Mouse (Mus musculus): ENCODE results near the gene Sod1. TPM values are rescaled to one million over a fixed set of nuclear protein-coding genes. Genes with fewer than 3 reads are reported as not detected.
"Not testable (repeated sequence)": the region's sequence is repeated elsewhere in the genome, so short reads cannot be mapped to it uniquely, and the experiment has no call there.

Gene Sod1
- polyA plus RNA-seq, 1 experiment from 2014 or later = 1,253 TPM

DNA sequence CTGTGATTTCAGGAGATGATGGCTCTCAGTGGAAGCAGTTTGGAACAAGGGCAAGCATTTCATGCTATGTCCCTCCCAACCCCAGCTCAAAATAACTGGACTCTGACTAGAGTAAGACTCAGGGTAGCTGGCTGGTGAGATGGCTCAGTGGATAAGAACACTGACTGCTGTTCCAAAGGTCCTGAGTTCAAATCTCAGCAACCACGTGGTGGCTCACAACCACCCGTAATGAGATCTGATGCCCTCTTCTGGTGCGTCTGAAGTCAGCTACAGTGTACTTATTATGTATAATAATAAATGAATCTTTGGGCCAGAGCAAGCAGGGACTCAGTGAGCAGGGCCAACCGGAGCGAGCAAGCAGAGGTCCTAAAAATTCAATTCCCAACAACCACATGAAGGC lies 4.7 kb upstream of the Sod1 start:
- H3K4me3 ChIP-seq; H3K36me3 ChIP-seq (replicated peaks); DNase-seq (ENCODE audit: extremely low spot score, low spot score); H3K9me3 ChIP-seq; H3K27me3 ChIP-seq (ENCODE audit: poor library complexity, severe bottlenecking); H3K27ac ChIP-seq: not testable (repeated sequence)
- WGBS = 89% methylated on average over 5 of the region's 5 CpGs
- peaks cover 18% of the 10 kb centered on the region for H3K4me1 ChIP-seq

DNA sequence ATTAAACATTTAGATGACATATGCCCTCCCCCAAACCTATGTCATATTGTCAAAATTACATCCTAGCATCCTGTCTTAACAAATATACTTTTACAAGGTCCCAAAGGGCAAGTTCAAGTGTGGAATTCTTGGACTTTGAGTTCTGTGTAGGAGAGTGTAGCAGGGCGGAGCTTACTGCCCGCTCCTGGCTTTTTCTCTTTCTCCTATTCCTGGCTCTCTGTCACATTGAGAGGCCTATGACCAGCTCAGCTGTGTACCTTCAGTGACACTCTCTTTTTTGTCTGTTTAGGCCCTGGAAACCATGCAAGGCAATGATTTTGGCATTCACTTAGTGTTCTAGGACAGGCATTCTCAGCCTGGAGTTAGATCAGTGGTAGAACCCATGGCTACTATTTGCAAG lies 4.1 kb upstream of the Sod1 start:
- H3K4me3 ChIP-seq = no peak overlapping the region
- H3K36me3 ChIP-seq (replicated peaks) = no peaks in the 10 kb centered on the region
- peaks cover 19% of the 10 kb centered on the region for H3K4me1 ChIP-seq
- H3K27me3 ChIP-seq (ENCODE audit: poor library complexity, severe bottlenecking) = no peaks in the 10 kb centered on the region
- DNase-seq (ENCODE audit: extremely low spot score, low spot score) = no peak
- 96% methylated on average over 2 of the region's 2 CpGs for WGBS
- no peaks in the 10 kb centered on the region for H3K9me3 ChIP-seq
- H3K27ac ChIP-seq = no peak overlapping the region

DNA sequence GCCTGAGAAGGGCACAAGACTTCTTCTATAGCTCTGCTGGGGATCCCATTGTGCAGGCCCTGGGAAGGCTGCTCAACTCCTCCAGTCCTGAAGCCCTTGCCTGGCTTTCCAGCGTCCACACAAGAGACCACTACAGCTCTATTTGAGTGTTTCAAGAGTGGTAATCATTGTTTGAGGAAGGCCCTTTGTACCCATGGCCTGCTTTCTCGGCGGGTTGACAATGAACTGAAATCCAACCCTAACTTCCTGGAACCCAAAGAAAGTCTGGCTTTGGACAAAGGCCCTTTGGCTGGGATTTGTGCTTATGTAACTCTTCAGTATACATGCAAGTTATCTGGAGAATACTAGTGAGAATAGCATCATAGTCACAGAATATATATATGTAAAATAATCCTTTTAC lies 3.2 kb upstream of the Sod1 start:
- no peak overlapping the region for H3K4me3 ChIP-seq
- DNase-seq (ENCODE audit: extremely low spot score, low spot score) = no peak
- peaks cover 28% of the 10 kb centered on the region for H3K4me1 ChIP-seq
- H3K27me3 ChIP-seq (ENCODE audit: poor library complexity, severe bottlenecking) = no peaks in the 10 kb centered on the region
- H3K27ac ChIP-seq = no peak overlapping the region
- WGBS = 29% methylated on average over 3 of the region's 3 CpGs
- no peaks in the 10 kb centered on the region for H3K9me3 ChIP-seq
- H3K36me3 ChIP-seq (replicated peaks) = peaks cover under 1% of the 10 kb centered on the region

DNA sequence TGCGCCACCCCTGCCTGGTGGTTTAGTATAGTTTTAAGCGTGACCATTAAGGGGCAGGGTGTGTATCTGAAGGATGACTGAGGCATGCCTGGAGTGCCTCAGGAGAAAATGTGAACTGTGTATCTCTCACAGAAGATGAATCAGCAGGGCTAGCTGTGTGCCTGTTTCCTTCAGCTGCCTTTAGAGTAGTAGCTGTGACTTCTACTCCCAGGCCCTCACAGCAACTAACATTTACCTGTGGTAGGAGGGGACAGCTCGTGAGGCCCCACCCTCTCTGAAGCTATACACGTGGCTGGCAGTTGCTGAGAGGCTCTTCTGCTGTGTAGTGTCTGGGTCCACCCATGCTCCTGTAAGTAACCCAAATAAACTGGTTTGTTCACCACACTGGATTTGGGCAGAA lies 2.6 kb upstream of the Sod1 start:
- Histone ChIP-seq H3K4me3 (no peak overlapping the region), H3K4me1 (peaks cover 34% of the 10 kb centered on the region), H3K36me3 (replicated peaks) (peaks cover 7% of the 10 kb centered on the region), H3K9me3 (no peaks in the 10 kb centered on the region), H3K27ac (0 out of 2 replicates have a peak overlapping the region, but pooled peaks have one; percentile 25), H3K27me3 (ENCODE audit: poor library complexity, severe bottlenecking) (no peaks in the 10 kb centered on the region)
- 63% methylated on average over 4 of the region's 4 CpGs for WGBS
- no peak for DNase-seq (ENCODE audit: extremely low spot score, low spot score)

DNA sequence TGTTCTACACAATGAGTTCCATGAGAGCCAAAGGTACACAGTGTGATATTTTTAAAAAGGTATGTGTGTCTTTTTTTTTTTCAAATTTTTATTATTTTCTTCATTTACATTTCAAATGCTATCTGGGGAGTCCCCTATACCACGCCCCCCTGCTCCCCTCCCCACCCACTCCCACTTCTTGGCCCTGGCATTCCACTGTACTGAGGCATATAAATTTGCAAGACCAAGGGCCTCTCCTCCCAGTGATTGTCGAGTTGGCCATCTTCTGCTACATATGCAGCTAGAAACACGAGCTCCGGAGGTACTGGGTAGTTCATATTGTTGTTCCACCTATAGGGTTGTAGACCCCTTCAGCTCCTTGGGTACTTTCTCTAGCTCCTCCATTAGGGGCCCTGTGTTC lies 1.1 kb upstream of the Sod1 start:
- Histone ChIP-seq H3K4me1 (peaks cover 43% of the 10 kb centered on the region), H3K36me3 (replicated peaks) (peaks cover 22% of the 10 kb centered on the region), H3K27ac (peak overlapping the region; percentile 97; the same call in 1 of the 2 replicates)
- H3K4me3 ChIP-seq; H3K27me3 ChIP-seq (ENCODE audit: poor library complexity, severe bottlenecking); H3K9me3 ChIP-seq; DNase-seq (ENCODE audit: extremely low spot score, low spot score): not testable (repeated sequence)
- WGBS = 76% methylated on average over 4 of the region's 4 CpGs

DNA sequence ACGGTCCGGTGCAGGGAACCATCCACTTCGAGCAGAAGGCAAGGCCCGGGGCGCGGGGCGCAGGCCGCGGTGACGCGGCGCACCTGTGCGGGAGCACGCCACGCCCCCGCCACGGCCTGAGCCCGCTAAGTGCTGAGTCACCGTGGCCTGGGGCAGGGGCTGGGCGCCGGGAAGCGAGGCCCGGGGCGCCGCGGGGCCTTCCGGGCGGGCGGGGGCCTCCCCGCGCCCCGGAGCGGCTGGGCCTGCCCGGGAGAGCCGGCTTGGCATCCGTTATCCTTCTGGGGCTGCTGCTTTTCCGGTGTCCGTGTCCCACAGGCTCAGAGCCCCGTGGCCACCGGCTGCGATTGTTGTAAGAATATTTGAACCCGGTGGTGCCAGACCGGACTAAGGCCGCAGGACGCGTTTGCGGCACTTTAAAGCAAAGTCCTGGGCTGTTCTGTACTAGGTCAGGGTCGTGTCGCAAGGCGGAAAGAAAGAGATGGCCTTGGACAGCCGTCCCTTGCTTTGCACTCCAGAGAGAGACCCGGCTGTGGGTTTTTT lies 408 bp downstream of the Sod1 start:
- H3K4me1 ChIP-seq = peaks cover 43% of the 10 kb centered on the region
- WGBS = under 1% methylated on average over 42 of the region's 52 CpGs
- no peak for DNase-seq (ENCODE audit: extremely low spot score, low spot score)
- H3K27me3 ChIP-seq (ENCODE audit: poor library complexity, severe bottlenecking) = no peaks in the 10 kb centered on the region
- H3K27ac ChIP-seq = peak overlapping the region; percentile 97
- no peaks in the 10 kb centered on the region for H3K9me3 ChIP-seq
- peaks cover 37% of the 10 kb centered on the region for H3K36me3 ChIP-seq (replicated peaks)
- peak overlapping the region; percentile 97 for H3K4me3 ChIP-seq

DNA sequence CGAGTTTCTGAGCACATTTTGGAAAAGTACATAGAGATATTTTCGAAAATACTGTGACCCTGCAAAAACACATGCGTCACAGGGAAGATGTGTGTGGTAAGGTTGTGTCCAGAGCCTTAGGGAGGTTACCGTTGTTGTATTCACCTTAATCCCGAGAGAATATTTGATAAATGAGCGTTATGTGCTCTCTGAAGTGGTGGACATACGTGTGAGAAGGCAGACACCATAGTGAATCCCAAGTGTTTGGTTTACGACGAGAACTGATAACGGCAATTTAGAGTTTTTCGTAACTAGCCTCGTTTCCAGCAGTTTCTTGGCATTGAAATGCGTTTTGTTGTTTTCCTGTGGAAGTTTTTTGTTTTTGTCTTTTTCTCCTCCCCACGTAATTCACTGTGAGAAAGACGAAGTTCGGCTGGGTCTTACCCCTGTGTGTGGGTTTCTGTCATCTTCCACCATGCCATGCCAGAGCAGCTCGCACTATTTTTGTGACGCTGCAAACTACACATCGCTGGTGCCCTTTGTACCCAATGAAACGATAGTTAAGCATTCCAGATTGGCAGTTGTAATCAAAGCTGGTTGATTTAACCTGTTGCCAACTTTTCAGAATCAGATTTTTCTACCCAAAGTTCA lies 1.0 kb downstream of the Sod1 start:
- Histone ChIP-seq H3K4me3 (peak overlapping the region; percentile 97), H3K27me3 (ENCODE audit: poor library complexity, severe bottlenecking) (no peaks in the 10 kb centered on the region), H3K36me3 (replicated peaks) (peaks cover 43% of the 10 kb centered on the region), H3K9me3 (no peaks in the 10 kb centered on the region), H3K4me1 (peaks cover 43% of the 10 kb centered on the region), H3K27ac (peak overlapping the region; percentile 97)
- WGBS = 22% methylated on average over 20 of the region's 20 CpGs
- no peak for DNase-seq (ENCODE audit: extremely low spot score, low spot score)

DNA sequence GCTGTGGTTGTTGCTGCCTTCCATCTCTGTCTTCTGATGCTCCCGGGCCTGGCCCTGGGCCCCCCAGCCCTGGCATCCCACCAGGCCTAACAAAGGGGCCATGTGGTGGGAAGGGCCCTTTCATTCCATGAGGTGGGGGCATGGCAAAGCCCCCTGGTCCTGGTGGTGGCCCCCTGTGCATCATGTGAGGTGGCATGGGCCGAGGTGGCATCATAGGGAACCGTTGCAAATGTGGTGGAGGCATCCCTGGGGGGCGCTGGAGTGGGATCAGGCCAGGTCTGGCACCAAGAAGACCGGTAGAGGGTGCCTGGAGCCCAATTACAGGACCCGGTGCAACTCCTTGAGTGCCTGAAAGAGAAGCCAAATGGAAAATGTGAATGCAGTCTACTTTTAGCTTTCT lies 9.3 kb downstream of the Sod1 start:
- Histone ChIP-seq H3K4me1 (no peaks in the 10 kb centered on the region), H3K36me3 (replicated peaks) (peaks cover 87% of the 10 kb centered on the region), H3K27ac (no peak overlapping the region), H3K27me3 (ENCODE audit: poor library complexity, severe bottlenecking) (no peaks in the 10 kb centered on the region), H3K9me3 (no peaks in the 10 kb centered on the region), H3K4me3 (no peak overlapping the region)
- WGBS = 87% methylated on average over 6 of the region's 6 CpGs
- DNase-seq (ENCODE audit: extremely low spot score, low spot score) = no peak

DNA sequence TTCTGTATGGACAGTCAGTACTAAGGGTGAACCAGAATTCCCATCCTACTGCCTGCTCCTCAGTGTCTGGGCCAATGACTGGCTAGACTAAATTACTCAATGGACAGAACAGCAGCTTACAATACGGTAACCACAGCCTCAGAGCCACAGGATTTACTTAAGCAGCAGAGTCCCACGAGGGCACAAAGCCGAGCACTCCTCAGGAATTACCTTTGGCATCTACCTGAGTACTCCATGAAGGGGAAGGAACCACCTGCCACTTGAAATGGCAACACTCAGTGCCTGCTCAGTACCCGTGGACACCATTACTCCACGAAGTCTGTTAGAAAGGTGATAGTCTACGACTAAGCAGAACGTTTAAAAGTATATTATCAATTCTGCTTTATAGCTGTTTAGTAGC lies 10.7 kb downstream of the Sod1 start:
- Histone ChIP-seq H3K4me1 (no peaks in the 10 kb centered on the region), H3K4me3 (no peak overlapping the region), H3K27me3 (ENCODE audit: poor library complexity, severe bottlenecking) (no peaks in the 10 kb centered on the region), H3K27ac (no peak overlapping the region), H3K9me3 (no peaks in the 10 kb centered on the region), H3K36me3 (replicated peaks) (peaks cover 86% of the 10 kb centered on the region)
- no peak for DNase-seq (ENCODE audit: extremely low spot score, low spot score)
- 92% methylated on average over 7 of the region's 7 CpGs for WGBS

DNA sequence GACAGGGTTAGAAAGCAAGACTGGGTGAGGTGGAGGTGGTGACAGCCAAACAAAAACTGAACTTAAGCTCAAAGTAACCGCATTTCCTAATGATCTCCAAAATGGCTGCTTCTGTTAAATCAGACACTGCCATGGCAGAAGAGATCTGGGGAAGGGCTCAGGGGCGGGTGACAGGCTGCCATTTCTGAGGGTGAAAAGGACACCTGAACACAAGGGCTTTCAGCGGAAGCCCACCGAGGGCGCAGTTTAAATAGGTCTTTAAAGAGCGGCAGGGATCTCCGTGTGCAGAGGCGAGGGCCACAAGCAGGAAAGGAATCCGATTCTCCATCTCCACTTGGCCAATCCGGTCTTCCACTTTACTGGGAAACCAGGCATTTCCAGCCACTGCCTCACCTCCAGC lies 13.1 kb downstream of the Sod1 start:
- no peaks in the 10 kb centered on the region for H3K27me3 ChIP-seq (ENCODE audit: poor library complexity, severe bottlenecking)
- H3K27ac ChIP-seq = no peak overlapping the region
- H3K36me3 ChIP-seq (replicated peaks) = peaks cover 82% of the 10 kb centered on the region

DNA sequence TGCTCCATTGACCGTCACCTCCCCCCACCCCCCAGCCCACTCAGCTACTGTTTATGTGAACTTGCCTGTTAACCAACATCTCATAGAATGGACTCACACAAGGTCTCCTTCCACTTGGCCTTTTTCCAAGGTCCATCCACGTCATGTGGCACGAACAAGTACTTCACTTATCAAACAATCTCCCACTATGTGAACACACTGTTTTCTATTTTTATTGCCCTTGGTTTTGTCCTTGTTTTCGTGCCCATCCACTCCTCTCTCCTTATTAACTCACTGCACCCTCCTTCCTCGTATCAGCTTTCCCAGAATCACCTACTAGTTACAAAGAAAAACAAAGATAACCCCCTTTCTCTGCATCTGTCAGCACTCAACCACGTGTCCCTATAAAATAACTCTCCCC lies 14.1 kb downstream of the Sod1 start:
- Histone ChIP-seq H3K27ac (no peak overlapping the region), H3K36me3 (replicated peaks) (peaks cover 84% of the 10 kb centered on the region), H3K4me3 (no peak overlapping the region), H3K4me1 (no peaks in the 10 kb centered on the region), H3K27me3 (ENCODE audit: poor library complexity, severe bottlenecking) (no peaks in the 10 kb centered on the region), H3K9me3 (no peaks in the 10 kb centered on the region)
- WGBS = 90% methylated on average over 6 of the region's 6 CpGs
- DNase-seq (ENCODE audit: extremely low spot score, low spot score) = no peak

More for the DNA sequence above, 13.1 kb downstream of the Sod1 start:
- no peak for DNase-seq (ENCODE audit: extremely low spot score, low spot score)
- Histone ChIP-seq H3K4me3 (no peak overlapping the region), H3K9me3 (no peaks in the 10 kb centered on the region), H3K4me1 (no peaks in the 10 kb centered on the region)
- WGBS = 92% methylated on average over 10 of the region's 10 CpGs

DNA sequence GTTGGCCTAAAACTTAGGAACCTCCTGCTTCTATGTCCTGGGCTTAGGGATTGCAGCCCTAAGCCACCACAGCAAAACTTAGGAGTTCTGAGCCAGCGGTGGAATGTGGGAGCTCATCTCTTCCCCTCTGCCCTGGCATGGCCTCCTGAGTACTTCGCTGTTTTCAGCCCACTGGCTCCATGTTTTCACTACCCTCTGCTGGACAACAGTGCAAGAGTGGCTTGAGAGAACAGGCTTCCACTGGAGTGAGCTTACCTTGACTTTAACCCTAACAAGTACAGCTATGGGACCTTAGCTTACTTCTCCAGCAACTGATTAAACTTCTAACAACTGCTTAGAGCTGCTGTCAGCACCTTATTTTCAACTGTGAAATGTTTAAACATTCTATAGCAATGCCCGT lies 14.6 kb downstream of the Sod1 start:
- H3K4me3 ChIP-seq = no peak overlapping the region
- no peaks in the 10 kb centered on the region for H3K9me3 ChIP-seq
- H3K36me3 ChIP-seq (replicated peaks) = peaks cover 84% of the 10 kb centered on the region
- H3K4me1 ChIP-seq = no peaks in the 10 kb centered on the region
- 90% methylated on average over 3 of the region's 3 CpGs for whole genome bisulfite sequencing
- H3K27me3 ChIP-seq (ENCODE audit: poor library complexity, severe bottlenecking) = no peaks in the 10 kb centered on the region
- no peak overlapping the region for H3K27ac ChIP-seq
- no peak for DNase-seq (ENCODE audit: extremely low spot score, low spot score)

DNA sequence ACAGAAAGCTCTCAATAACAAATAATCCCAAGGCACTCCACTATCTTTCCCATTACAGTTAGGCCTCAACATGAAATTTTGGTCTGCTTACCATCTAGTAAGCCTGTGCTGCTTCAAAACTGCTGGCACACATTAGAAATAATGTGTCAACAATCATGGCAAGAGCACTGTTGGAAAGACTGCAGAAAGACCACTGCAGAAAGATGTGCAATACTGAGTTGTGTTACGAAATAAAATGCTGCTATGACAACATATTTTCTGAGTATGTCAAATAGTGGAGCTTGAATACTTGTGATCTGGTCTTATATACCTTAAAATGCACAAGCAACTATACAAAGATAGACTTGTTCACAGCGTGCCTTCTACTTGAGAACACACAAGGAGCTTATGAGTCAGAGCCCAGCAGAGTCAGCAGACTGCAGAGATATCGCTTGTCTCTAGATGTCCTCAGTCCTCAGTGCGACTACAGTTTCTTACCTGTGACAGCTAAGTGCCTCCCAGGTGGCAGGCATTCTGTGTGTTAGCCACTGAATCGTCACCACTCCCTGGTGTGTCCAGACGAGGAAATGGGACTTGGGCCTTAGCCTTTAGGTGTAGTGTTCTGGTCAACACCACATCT lies 18.7 kb downstream of the Sod1 start:
- Histone ChIP-seq H3K27ac (no peak overlapping the region), H3K4me1 (peaks cover 5% of the 10 kb centered on the region; the same call in 1 of the 2 replicates), H3K27me3 (ENCODE audit: poor library complexity, severe bottlenecking) (no peaks in the 10 kb centered on the region), H3K9me3 (no peaks in the 10 kb centered on the region), H3K4me3 (no peak overlapping the region), H3K36me3 (replicated peaks) (peaks cover 89% of the 10 kb centered on the region)
- WGBS = 92% methylated on average over 6 of the region's 6 CpGs
- DNase-seq (ENCODE audit: extremely low spot score, low spot score) = no peak
